Mouse (Mus musculus): ENCODE measurements around the gene Nudt21. TPM values are rescaled to one million over a fixed set of nuclear protein-coding genes. Genes with fewer than 3 reads are reported as not detected.

Gene Nudt21
- 10 to 100 TPM; 55.0 to 56.1 TPM for total RNA-seq (2021)

- peak; percentile 95 for DNase-seq
Measured at GRCm38 (mm10) chr8:94036944-94037524, at the start of gene Nudt21, which contains the start of gene Ogfod1. Nudt21 (minus strand) TSS chr8:94037031. Ogfod1 (plus strand) TSS chr8:94037198.

- no peak for DNase-seq
Measured at GRCm38 (mm10) chr8:94076461-94077192, 39.8 kb upstream of the Nudt21 start.

GRCm38 (mm10) chr8:94068793-94069192, 32.0 kb upstream of the Nudt21 start:
- DNase-seq = no peak

GRCm38 (mm10) chr8:94066121-94066863, 29.5 kb upstream of the Nudt21 start:
- no peak for DNase-seq

GRCm38 (mm10) chr8:94057157-94057854, 20.5 kb upstream of the Nudt21 start:
- DNase-seq = peak; percentile 73

- DNase-seq = no peak
Measured at GRCm38 (mm10) chr8:94052696-94053095, 15.9 kb upstream of the Nudt21 start.

GRCm38 (mm10) chr8:94047845-94048244, 11.0 kb upstream of the Nudt21 start:
- no peak for DNase-seq

GRCm38 (mm10) chr8:94037806-94038205, 975 bp upstream of the Nudt21 start:
- DNase-seq = no peak

GRCm38 (mm10) chr8:94036541-94036940, 290 bp downstream of the Nudt21 start:
- peak; percentile 75 for DNase-seq

GRCm38 (mm10) chr8:94035200-94035599, 1.6 kb downstream of the Nudt21 start:
- no peak for DNase-seq

GRCm38 (mm10) chr8:94033601-94034000, 3.2 kb downstream of the Nudt21 start:
- no peak for DNase-seq

- DNase-seq = no peak
Measured at GRCm38 (mm10) chr8:94029701-94030100, 7.1 kb downstream of the Nudt21 start.

GRCm38 (mm10) chr8:94023916-94024315, 12.9 kb downstream of the Nudt21 start:
- DNase-seq = no peak

- no peak for DNase-seq
Measured at GRCm38 (mm10) chr8:94013026-94013612, 23.7 kb downstream of the Nudt21 start.

- DNase-seq = peak; percentile 77
Measured at GRCm38 (mm10) chr8:94012013-94012951, 24.5 kb downstream of the Nudt21 start, which contains the start of gene Amfr. Amfr (minus strand) TSS chr8:94012842.

- no peak for DNase-seq
Measured at GRCm38 (mm10) chr8:94011076-94012012, 25.5 kb downstream of the Nudt21 start.

GRCm38 (mm10) chr8:94010101-94010705, 26.6 kb downstream of the Nudt21 start:
- DNase-seq = no peak

- no peak for DNase-seq
Measured at GRCm38 (mm10) chr8:94009243-94009845, 27.5 kb downstream of the Nudt21 start.

- no peak for DNase-seq
Measured at GRCm38 (mm10) chr8:94004139-94004538, 32.7 kb downstream of the Nudt21 start.
